Mouse (Mus musculus) stomach, postnatal 0 days (tissue): Measurements from ENCODE around the gene Klhl26. TPM values are rescaled to one million over a fixed set of nuclear protein-coding genes. Genes with fewer than 3 reads are reported as not detected.

Source experiments
- ATAC-seq: fragments of 200-750 bp; cut with Nextera tagmentation; 2 replicates; pipeline ENCODE4 v1.8.0; 2017; ENCODE audit not compliant: low FRiP score, low TSS enrichment
- DNase-seq: peaks from one replicate; pipeline ENCODE4 v3.0.0-alpha.2; 2016; ENCODE audit warnings: low spot score
- H3K27ac ChIP-seq: fragments of 300-500 bp; sonication (generic); replicated peaks from 2 replicates; pipeline ENCODE4 v1.5.1; 2014; ENCODE audit warnings: mild to moderate bottlenecking, control low read depth
- H3K27me3 ChIP-seq: fragments of 300-500 bp; sonication (generic); 2 replicates; pipeline ENCODE4 v1.6.1; 2014; ENCODE audit warnings: low read length; ENCODE audit not compliant: control insufficient read depth, insufficient read depth
- H3K36me3 ChIP-seq: fragments of 300-500 bp; sonication (generic); 2 replicates; pipeline ENCODE4 v1.6.1; 2014; ENCODE audit warnings: low read length, mixed read lengths; ENCODE audit not compliant: control insufficient read depth, insufficient read depth
- H3K4me1 ChIP-seq: fragments of 300-500 bp; sonication (generic); replicated peaks from 2 replicates; pipeline ENCODE4 v1.6.1; 2014; ENCODE audit warnings: antibody characterized with exemption; ENCODE audit not compliant: control insufficient read depth, insufficient read depth
- H3K4me2 ChIP-seq: fragments of 300-500 bp; sonication (generic); replicated peaks from 2 replicates; pipeline ENCODE4 v1.6.1; 2014; ENCODE audit warnings: low read depth, mild to moderate bottlenecking, control low read depth, moderate library complexity
- H3K4me3 ChIP-seq: fragments of 300-500 bp; sonication (generic); 2 replicates; pipeline ENCODE4 v1.5.1; 2014; ENCODE audit warnings: low read depth, low read length, control low read depth
- H3K9ac ChIP-seq: fragments of 300-500 bp; sonication (generic); 2 replicates; pipeline ENCODE4 v1.6.1; 2014; ENCODE audit warnings: mild to moderate bottlenecking, low read length, control low read depth, mixed read lengths
- H3K9me3 ChIP-seq: fragments of 300-500 bp; sonication (generic); 2 replicates; pipeline ENCODE4 v1.6.1; 2016; ENCODE audit warnings: low read length; ENCODE audit not compliant: control insufficient read depth
- CTCF ChIP-seq: IDR thresholded peaks from 2 replicates; pipeline ENCODE4 v1.5.1; 2016; ENCODE audit warnings: antibody characterized with exemption, low read depth, mild to moderate bottlenecking, moderate library complexity
- EP300 ChIP-seq: optimal IDR thresholded peaks from 2 replicates; pipeline ENCODE3; 2016; ENCODE audit warnings: antibody characterized with exemption
- WGBS: fragments of 180-500 bp; shearing (Covaris S2); extraction: QIAGEN DNeasy Blood & Tissue Kit; methylation state at CpG from one replicate; pipeline ENCODE4 v1.1.7; 2014; 5-methylcytosine and 5-hydroxymethylcytosine counted together
- polyA plus RNA-seq: library from polyadenylated mRNA; unstranded; fragments of >200 nt; fragmentation: Nextera tagmentation; extraction: Ambion mirVana; gene quantifications from 2 replicates; pipeline ENCODE4 v1.2.1, GENCODE M21; 2015

Gene Klhl26
- polyA plus RNA-seq, 1 experiment from 2014 or later = 10.4 TPM

DNA sequence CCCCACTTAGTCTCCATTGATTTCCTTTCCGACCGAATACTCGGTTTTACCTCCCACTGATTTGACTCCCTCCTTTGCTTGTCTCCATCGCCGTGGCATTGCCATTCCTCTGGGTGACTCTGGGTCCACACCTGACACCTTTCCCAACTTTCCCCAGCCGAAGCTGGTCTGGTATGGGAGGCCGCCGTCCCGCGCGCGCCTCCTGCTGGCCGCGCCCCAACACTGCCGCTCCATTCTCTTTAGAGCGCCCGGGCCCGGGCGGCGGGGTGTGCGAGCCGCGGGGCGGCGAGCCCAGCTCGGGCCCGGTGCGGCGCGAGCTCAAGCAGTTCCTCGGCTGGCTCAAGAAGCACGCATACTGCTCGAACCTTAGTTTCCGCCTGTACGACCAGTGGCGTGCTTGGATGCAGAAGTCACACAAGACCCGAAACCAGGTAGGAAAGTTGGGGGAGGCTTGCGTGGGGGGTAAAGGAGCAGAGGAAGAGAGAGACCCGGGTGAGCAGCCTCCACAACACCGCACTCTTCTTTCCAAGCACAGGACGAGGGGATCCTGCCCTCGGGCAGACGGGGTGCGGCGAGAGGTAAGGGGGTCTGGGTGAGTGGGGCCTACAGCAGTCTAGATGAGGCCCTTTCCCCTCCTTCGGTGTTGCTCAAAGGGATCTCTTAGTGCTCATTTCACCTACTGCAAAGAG lies 26.4 kb upstream of the Klhl26 start:
- H3K4me2 ChIP-seq = 0 out of 2 replicates have a peak overlapping the region, but pooled peaks have one; percentile 11
- H3K36me3 ChIP-seq = peaks cover 9% of the 10 kb centered on the region; the same call in 1 of the 2 replicates
- no peak overlapping the region for H3K9ac ChIP-seq
- no peak overlapping the region for H3K27ac ChIP-seq
- ATAC-seq = peak; percentile 28; the same call in 1 of the 2 replicates
- peak; percentile 85 for DNase-seq
- no peak overlapping the region for H3K4me3 ChIP-seq
- H3K9me3 ChIP-seq = no peaks in the 10 kb centered on the region
- TF ChIP-seq EP300 (no peak), CTCF (peak; percentile 86)
- peaks cover 4% of the 10 kb centered on the region; the same call in 1 of the 2 replicates for H3K27me3 ChIP-seq
- 18% methylated on average over 46 of the region's 46 CpGs for WGBS
- H3K4me1 ChIP-seq = peaks cover 3% of the 10 kb centered on the region

DNA sequence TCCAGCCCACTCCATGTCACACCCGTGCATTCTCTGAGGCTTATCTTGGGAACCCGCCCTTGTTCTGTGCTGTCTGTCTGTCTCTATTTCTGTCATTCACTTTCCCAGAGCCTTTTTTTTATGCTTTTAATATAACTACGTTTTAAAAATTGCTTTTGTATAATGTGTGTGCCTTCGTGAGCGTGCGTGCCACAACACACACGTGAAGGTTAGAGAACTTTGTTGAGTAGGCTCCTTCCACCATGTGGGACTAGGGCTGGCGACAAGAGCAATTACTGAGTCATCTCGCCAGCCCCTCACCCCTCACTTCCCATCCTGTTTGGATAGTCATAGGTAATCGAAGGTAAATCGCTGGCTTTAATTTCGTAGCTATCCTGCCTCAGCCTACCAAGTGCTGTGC lies 25.8 kb upstream of the Klhl26 start:
- Histone ChIP-seq H3K36me3 (peaks cover 5% of the 10 kb centered on the region; the same call in 1 of the 2 replicates), H3K27me3 (peaks cover 4% of the 10 kb centered on the region; the same call in 1 of the 2 replicates), H3K9me3 (no peaks in the 10 kb centered on the region), H3K4me3 (no peak overlapping the region), H3K27ac (no peak overlapping the region), H3K4me1 (peaks cover 3% of the 10 kb centered on the region), H3K4me2 (no peak overlapping the region), H3K9ac (no peak overlapping the region)
- DNase-seq (no peak), ATAC-seq (no peak)
- WGBS = 48% methylated on average over 12 of the region's 12 CpGs
- TF ChIP-seq CTCF (no peak), EP300 (no peak)

DNA sequence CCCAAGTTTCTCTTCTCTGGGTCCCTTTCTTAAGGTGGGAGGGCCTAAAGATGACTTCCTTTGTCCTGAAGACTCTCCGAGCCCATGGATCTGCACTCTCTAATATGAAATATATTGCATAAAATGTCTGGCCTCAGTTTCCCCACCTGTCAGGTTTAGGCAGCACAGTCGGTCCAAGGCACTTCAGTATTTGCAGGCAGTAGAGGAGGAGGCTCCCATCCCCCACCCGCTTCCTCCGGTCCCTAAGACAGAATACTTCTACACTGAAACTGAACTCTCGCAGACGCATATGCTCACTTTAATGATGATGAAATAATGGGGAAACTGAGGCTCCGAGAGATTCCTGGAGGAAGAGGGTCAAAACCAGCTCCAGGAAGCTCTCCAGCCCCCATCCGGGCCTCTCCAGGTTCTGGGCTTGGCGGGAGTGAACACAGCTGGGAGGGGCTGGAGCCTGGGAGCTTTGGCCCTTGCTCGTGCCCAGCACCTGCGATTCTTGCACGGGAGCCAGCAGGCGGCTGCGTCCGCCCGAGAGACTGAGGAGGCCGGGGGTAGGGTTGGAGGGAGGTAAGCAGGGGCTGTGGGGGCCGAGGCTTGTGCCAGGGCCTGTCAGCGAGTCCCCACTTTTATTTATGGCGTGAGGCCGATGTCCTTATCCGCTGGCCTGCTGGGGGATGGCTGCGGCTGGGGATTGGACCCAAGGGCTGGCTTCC lies 25.2 kb upstream of the Klhl26 start:
- H3K4me3 ChIP-seq = no peak overlapping the region
- TF ChIP-seq EP300 (no peak), CTCF (no peak)
- DNase-seq (peak; percentile 56), ATAC-seq (no peak)
- H3K27me3 ChIP-seq = peaks cover 4% of the 10 kb centered on the region; the same call in 1 of the 2 replicates
- no peaks in the 10 kb centered on the region for H3K9me3 ChIP-seq
- H3K36me3 ChIP-seq = peaks cover 2% of the 10 kb centered on the region; the same call in 1 of the 2 replicates
- no peak overlapping the region for H3K4me2 ChIP-seq
- WGBS = 18% methylated on average over 23 of the region's 23 CpGs
- peaks cover 3% of the 10 kb centered on the region for H3K4me1 ChIP-seq
- 0 out of 2 replicates have a peak overlapping the region, but pooled peaks have one; percentile 23 for H3K9ac ChIP-seq
- no peak overlapping the region for H3K27ac ChIP-seq

DNA sequence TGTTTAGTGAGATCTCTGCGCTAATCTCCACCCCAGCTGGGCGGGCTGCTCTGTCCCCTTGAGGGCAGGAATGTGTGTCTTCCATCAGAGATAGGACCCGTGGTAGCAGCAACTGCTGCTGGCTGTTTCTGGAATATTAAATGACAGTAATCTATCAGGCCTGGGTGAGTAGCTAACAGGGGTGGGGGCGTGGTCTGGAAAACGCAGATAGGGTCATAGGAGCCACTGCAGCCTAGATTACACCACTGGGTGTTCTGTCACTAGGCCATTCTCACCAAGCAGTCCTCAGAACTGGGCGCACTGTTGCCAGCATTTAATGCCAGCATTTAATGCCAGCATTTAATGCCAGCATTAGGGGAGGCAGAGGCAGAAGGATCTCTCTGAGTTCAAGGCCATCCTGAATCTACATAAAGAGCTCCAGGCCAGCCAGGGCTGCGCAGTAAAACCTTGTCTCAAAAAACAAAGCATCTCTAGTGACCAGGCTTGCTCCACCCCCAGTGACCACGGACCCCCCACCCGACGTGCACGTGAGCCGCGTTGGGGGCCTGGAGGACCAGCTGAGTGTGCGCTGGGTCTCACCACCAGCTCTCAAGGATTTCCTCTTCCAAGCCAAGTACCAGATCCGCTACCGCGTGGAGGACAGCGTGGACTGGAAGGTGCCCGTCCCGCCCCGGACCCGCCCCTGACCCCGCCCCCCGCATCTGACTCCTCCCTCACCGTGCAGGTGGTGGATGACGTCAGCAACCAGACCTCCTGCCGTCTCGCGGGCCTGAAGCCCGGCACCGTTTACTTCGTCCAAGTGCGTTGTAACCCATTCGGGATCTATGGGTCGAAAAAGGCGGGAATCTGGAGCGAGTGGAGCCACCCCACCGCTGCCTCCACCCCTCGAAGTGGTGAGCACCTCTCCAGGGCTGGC lies 23.9 kb upstream of the Klhl26 start:
- Histone ChIP-seq H3K9ac (no peak overlapping the region), H3K36me3 (no peaks in the 10 kb centered on the region), H3K4me3 (peak overlapping the region; percentile 2; the same call in 1 of the 2 replicates), H3K27ac (no peak overlapping the region), H3K4me1 (peaks cover 1% of the 10 kb centered on the region), H3K4me2 (peak overlapping the region; percentile 8; the same call in 1 of the 2 replicates), H3K27me3 (peaks cover 8% of the 10 kb centered on the region; the same call in 1 of the 2 replicates), H3K9me3 (no peaks in the 10 kb centered on the region)
- DNase-seq (peak; percentile 74), ATAC-seq (peak; percentile 7; the same call in 1 of the 2 replicates)
- no peak for TF ChIP-seq CTCF
- TF ChIP-seq EP300 = no peak
- WGBS = 14% methylated on average over 39 of the region's 39 CpGs

DNA sequence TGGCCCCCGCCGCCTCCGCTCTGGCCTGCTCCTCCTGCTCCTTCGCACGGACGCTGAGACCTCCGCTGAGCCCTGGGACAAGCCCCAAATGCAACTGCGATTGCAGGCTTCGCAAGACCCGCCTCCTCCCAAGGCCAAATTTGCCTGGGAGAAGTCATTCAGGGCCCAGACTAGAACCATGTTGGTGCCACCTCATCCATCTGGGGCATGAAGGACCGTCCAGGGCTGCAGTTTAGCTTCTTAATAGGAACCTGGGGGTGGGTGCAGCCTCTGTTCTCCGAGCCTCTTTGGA lies 18.9 kb upstream of the Klhl26 start:
- TF ChIP-seq EP300 (no peak), CTCF (no peak)
- Histone ChIP-seq H3K27me3 (peaks cover 40% of the 10 kb centered on the region), H3K36me3 (no peaks in the 10 kb centered on the region), H3K4me2 (no peak overlapping the region), H3K27ac (no peak overlapping the region), H3K4me3 (no peak overlapping the region), H3K9me3 (no peaks in the 10 kb centered on the region), H3K9ac (no peak overlapping the region), H3K4me1 (no peaks in the 10 kb centered on the region)
- DNase-seq (no peak), ATAC-seq (no peak)
- WGBS = 33% methylated on average over 12 of the region's 12 CpGs
